Mouse (Mus musculus) embryonic facial prominence, embryonic 13.5 days (tissue): Measurements from ENCODE around the gene Atp12a. TPM values are rescaled to one million over a fixed set of nuclear protein-coding genes. Genes with fewer than 3 reads are reported as not detected.
A peak's percentile ranks its signal among the peaks of the same experiment; 100 is the strongest.

ENCODE experiments used
- ATAC-seq: fragments of 200-750 bp; cut with Nextera tagmentation; 2 replicates; pipeline ENCODE4 v1.8.0; 2017; ENCODE audit warnings: low read depth; ENCODE audit not compliant: insufficient number of reproducible peaks, insufficient read depth, low FRiP score, low TSS enrichment
- H3K27ac ChIP-seq: fragments of 300-500 bp; sonication (generic); 2 replicates; pipeline ENCODE4 v1.5.1; 2015; ENCODE audit warnings: moderate library complexity, mild to moderate bottlenecking, inconsistent platforms
- H3K27me3 ChIP-seq: fragments of 300-500 bp; sonication (generic); 2 replicates; pipeline ENCODE4 v1.6.1; 2015; ENCODE audit warnings: mild to moderate bottlenecking, inconsistent platforms
- H3K36me3 ChIP-seq: fragments of 300-500 bp; sonication (generic); 2 replicates; pipeline ENCODE4 v1.6.1; 2015; ENCODE audit warnings: mild to moderate bottlenecking, inconsistent platforms
- H3K4me1 ChIP-seq: fragments of 300-500 bp; sonication (generic); 2 replicates; pipeline ENCODE4 v1.6.1; 2015; ENCODE audit warnings: inconsistent platforms
- H3K4me2 ChIP-seq: fragments of 300-500 bp; sonication (generic); 2 replicates; pipeline ENCODE4 v1.6.1; 2015; ENCODE audit warnings: moderate library complexity, mild to moderate bottlenecking, inconsistent platforms
- H3K4me3 ChIP-seq: fragments of 300-500 bp; sonication (generic); 2 replicates; pipeline ENCODE4 v1.5.1; 2015; ENCODE audit warnings: mild to moderate bottlenecking, inconsistent platforms
- H3K9ac ChIP-seq: fragments of 300-500 bp; sonication (generic); 2 replicates; pipeline ENCODE4 v1.6.1; 2015; ENCODE audit warnings: mild to moderate bottlenecking, inconsistent platforms
- H3K9me3 ChIP-seq: fragments of 300-500 bp; sonication (generic); 2 replicates; pipeline ENCODE4 v1.6.1; 2016; ENCODE audit warnings: inconsistent platforms
- WGBS: fragments of 180-500 bp; shearing (Covaris S2); methylation state at CpG from one replicate; pipeline ENCODE4 v1.1.7; 2015; ENCODE audit warnings: mixed read lengths; 5-methylcytosine and 5-hydroxymethylcytosine counted together
- polyA plus RNA-seq: library from polyadenylated mRNA; unstranded; fragments of >200 nt; fragmentation: Nextera tagmentation; extraction: Ambion mirVana; gene quantifications from 2 replicates; pipeline ENCODE4 v1.2.1, GENCODE M21; 2015

Atp12a gene
- 0.11 and 0.15 TPM in 2 replicates for polyA plus RNA-seq

GRCm38 (mm10) chr14:56364711-56365237, at the start of gene Atp12a:
Gene Atp12a, plus strand, starts transcription at chr14:56365068.
- no peak within 1 kb of the TSS for H3K27ac ChIP-seq
- peaks cover 17% of the 10 kb centered on the region for H3K4me1 ChIP-seq
- H3K27me3 ChIP-seq = peaks cover 60% of the 10 kb centered on the region
- H3K9ac ChIP-seq = peak within 1 kb of the TSS; percentile 57
- H3K4me2 ChIP-seq = peak within 1 kb of the TSS; percentile 86
- no peaks in the 10 kb centered on the region for H3K36me3 ChIP-seq
- ATAC-seq = no peak
- 2% methylated on average over 48 of the region's 48 CpGs for whole genome bisulfite sequencing
- no peaks in the 10 kb centered on the region for H3K9me3 ChIP-seq
- H3K4me3 ChIP-seq = peak within 1 kb of the TSS; percentile 46

- no peak overlapping the region for H3K27ac ChIP-seq
- H3K4me2 ChIP-seq = no peak overlapping the region
- H3K9ac ChIP-seq = no peak overlapping the region
- H3K9me3 ChIP-seq = no peaks in the 10 kb centered on the region
- no peaks in the 10 kb centered on the region for H3K27me3 ChIP-seq
- no peak for ATAC-seq
- WGBS = 73% methylated on average over 7 of the region's 7 CpGs
- no peaks in the 10 kb centered on the region for H3K36me3 ChIP-seq
- no peak overlapping the region for H3K4me3 ChIP-seq
- no peaks in the 10 kb centered on the region for H3K4me1 ChIP-seq
Measured at GRCm38 (mm10) chr14:56315519-56315918, 49.3 kb upstream of the Atp12a start.

DNA sequence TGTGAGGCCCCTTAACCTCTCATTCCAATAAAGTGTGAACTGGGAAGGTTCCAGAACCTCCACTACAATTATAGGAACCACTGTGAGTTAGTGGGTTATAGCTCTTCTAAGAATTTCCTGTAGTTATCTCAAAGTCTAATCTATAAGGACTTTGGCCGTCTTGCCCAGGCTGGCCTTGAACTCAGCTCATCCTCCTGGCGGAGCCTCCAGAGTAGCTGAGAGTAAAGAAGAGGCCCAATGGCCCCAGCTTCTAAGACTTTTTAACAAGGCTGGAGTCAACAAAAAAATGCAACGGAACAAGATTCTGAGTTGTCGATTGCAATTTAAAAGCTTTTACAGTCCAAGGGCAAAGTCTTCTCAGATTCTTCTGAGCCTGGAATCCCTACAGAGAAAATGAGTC, 48.5 kb upstream of the Atp12a start:
- Histone ChIP-seq H3K27me3 (no peaks in the 10 kb centered on the region), H3K4me3 (no peak overlapping the region)
- 90% methylated on average over 4 of the region's 4 CpGs for WGBS

GRCm38 (mm10) chr14:56322982-56323381, 41.9 kb upstream of the Atp12a start:
- no peaks in the 10 kb centered on the region for H3K9me3 ChIP-seq
- ATAC-seq = no peak
- H3K36me3 ChIP-seq = no peaks in the 10 kb centered on the region
- H3K4me2 ChIP-seq = no peak overlapping the region
- H3K4me1 ChIP-seq = no peaks in the 10 kb centered on the region
- 86% methylated on average over 1 of the region's 1 CpGs for WGBS
- no peak overlapping the region for H3K27ac ChIP-seq
- H3K27me3 ChIP-seq = no peaks in the 10 kb centered on the region
- no peak overlapping the region for H3K9ac ChIP-seq
- H3K4me3 ChIP-seq = no peak overlapping the region

More for the DNA sequence above, 48.5 kb upstream of the Atp12a start:
- Histone ChIP-seq H3K4me2 (no peak overlapping the region), H3K4me1 (no peaks in the 10 kb centered on the region), H3K9me3 (no peaks in the 10 kb centered on the region), H3K9ac (no peak overlapping the region), H3K36me3 (no peaks in the 10 kb centered on the region), H3K27ac (no peak overlapping the region)
- ATAC-seq = no peak

DNA sequence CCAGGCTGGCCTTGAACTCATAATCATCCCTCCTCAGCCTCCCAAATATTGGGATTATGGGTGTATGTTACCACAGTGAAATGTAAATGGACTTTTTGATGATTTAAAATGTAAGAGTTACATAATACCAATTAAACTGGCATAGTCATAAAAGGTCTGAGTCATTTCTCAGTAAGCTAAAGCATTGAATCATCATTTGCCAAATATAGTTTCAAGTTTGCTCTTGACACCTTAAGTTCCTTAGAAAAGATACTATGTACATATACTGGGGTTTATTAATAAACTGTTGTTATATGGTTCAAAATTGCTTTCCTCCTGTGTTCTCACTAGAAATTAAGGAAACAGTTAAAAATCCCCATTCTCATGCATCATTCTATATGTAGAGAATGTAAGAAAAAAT, 39.8 kb upstream of the Atp12a start:
- H3K4me2 ChIP-seq = no peak overlapping the region
- no peaks in the 10 kb centered on the region for H3K27me3 ChIP-seq
- no peak overlapping the region for H3K27ac ChIP-seq
- no peak for ATAC-seq
- no peak overlapping the region for H3K9ac ChIP-seq
- H3K9me3 ChIP-seq = no peaks in the 10 kb centered on the region
- H3K36me3 ChIP-seq = no peaks in the 10 kb centered on the region
- H3K4me3 ChIP-seq = no peak overlapping the region
- H3K4me1 ChIP-seq = no peaks in the 10 kb centered on the region

GRCm38 (mm10) chr14:56333700-56334099, 31.2 kb upstream of the Atp12a start:
- ATAC-seq = no peak
- H3K27me3 ChIP-seq = no peaks in the 10 kb centered on the region
- H3K4me2 ChIP-seq = no peak overlapping the region
- H3K9ac ChIP-seq = no peak overlapping the region
- no peak overlapping the region for H3K27ac ChIP-seq
- H3K36me3 ChIP-seq = no peaks in the 10 kb centered on the region
- H3K9me3 ChIP-seq = no peaks in the 10 kb centered on the region
- H3K4me3 ChIP-seq = no peak overlapping the region
- peaks cover 3% of the 10 kb centered on the region; the same call in 1 of the 2 replicates for H3K4me1 ChIP-seq

GRCm38 (mm10) chr14:56334437-56334836, 30.4 kb upstream of the Atp12a start:
- H3K4me3 ChIP-seq = no peak overlapping the region
- 87% methylated on average over 5 of the region's 5 CpGs for WGBS
- H3K27me3 ChIP-seq = no peaks in the 10 kb centered on the region
- no peaks in the 10 kb centered on the region for H3K9me3 ChIP-seq
- no peak for ATAC-seq
- H3K36me3 ChIP-seq = no peaks in the 10 kb centered on the region
- no peak overlapping the region for H3K4me2 ChIP-seq
- no peak overlapping the region for H3K27ac ChIP-seq
- peaks cover 3% of the 10 kb centered on the region; the same call in 1 of the 2 replicates for H3K4me1 ChIP-seq
- H3K9ac ChIP-seq = no peak overlapping the region

- Histone ChIP-seq H3K4me3 (no peak overlapping the region), H3K9me3 (no peaks in the 10 kb centered on the region), H3K4me1 (peaks cover 3% of the 10 kb centered on the region; the same call in 1 of the 2 replicates), H3K27me3 (no peaks in the 10 kb centered on the region), H3K36me3 (no peaks in the 10 kb centered on the region), H3K9ac (no peak overlapping the region), H3K27ac (no peak overlapping the region), H3K4me2 (no peak overlapping the region)
- 92% methylated on average over 10 of the region's 10 CpGs for WGBS
- no peak for ATAC-seq
Measured at GRCm38 (mm10) chr14:56336032-56336431, 28.8 kb upstream of the Atp12a start.

- no peak overlapping the region for H3K9ac ChIP-seq
- no peak overlapping the region for H3K27ac ChIP-seq
- no peaks in the 10 kb centered on the region for H3K9me3 ChIP-seq
- H3K4me3 ChIP-seq = no peak overlapping the region
- no peaks in the 10 kb centered on the region for H3K27me3 ChIP-seq
- H3K36me3 ChIP-seq = no peaks in the 10 kb centered on the region
- no peak for ATAC-seq
- no peak overlapping the region for H3K4me2 ChIP-seq
- peaks cover 3% of the 10 kb centered on the region; the same call in 1 of the 2 replicates for H3K4me1 ChIP-seq
- WGBS = 55% methylated on average over 9 of the region's 9 CpGs
Measured at GRCm38 (mm10) chr14:56337075-56337474, 27.8 kb upstream of the Atp12a start.

GRCm38 (mm10) chr14:56337696-56338095, 27.2 kb upstream of the Atp12a start:
- peaks cover 3% of the 10 kb centered on the region; the same call in 1 of the 2 replicates for H3K4me1 ChIP-seq
- no peaks in the 10 kb centered on the region for H3K9me3 ChIP-seq
- no peaks in the 10 kb centered on the region for H3K27me3 ChIP-seq
- no peak overlapping the region for H3K9ac ChIP-seq
- H3K36me3 ChIP-seq = no peaks in the 10 kb centered on the region
- 82% methylated on average over 2 of the region's 2 CpGs for WGBS
- no peak for ATAC-seq
- no peak overlapping the region for H3K27ac ChIP-seq
- H3K4me2 ChIP-seq = no peak overlapping the region
- no peak overlapping the region for H3K4me3 ChIP-seq

GRCm38 (mm10) chr14:56338882-56339442, 25.9 kb upstream of the Atp12a start:
- no peak overlapping the region for H3K27ac ChIP-seq
- WGBS = 61% methylated on average over 7 of the region's 7 CpGs
- no peak for ATAC-seq

GRCm38 (mm10) chr14:56348704-56349103, 16.2 kb upstream of the Atp12a start:
- no peaks in the 10 kb centered on the region; the same call in 1 of the 2 replicates for H3K4me1 ChIP-seq
- H3K9me3 ChIP-seq = no peaks in the 10 kb centered on the region
- no peaks in the 10 kb centered on the region for H3K27me3 ChIP-seq
- H3K27ac ChIP-seq = no peak overlapping the region
- no peak overlapping the region for H3K4me3 ChIP-seq
- 56% methylated on average over 3 of the region's 3 CpGs for WGBS
- ATAC-seq = no peak
- H3K36me3 ChIP-seq = no peaks in the 10 kb centered on the region
- H3K4me2 ChIP-seq = no peak overlapping the region
- no peak overlapping the region for H3K9ac ChIP-seq

More at GRCm38 (mm10) chr14:56338882-56339442, 25.9 kb upstream of the Atp12a start:
- Histone ChIP-seq H3K4me1 (peaks cover 3% of the 10 kb centered on the region; the same call in 1 of the 2 replicates), H3K4me2 (no peak overlapping the region), H3K9me3 (no peaks in the 10 kb centered on the region), H3K9ac (no peak overlapping the region), H3K36me3 (no peaks in the 10 kb centered on the region), H3K27me3 (no peaks in the 10 kb centered on the region), H3K4me3 (no peak overlapping the region)
